Mouse (Mus musculus) testis, adult 2 months (tissue): ENCODE measurements at regions not wholly inside any gene's neighbourhood (a gene's known extent, or its start where the extent isn't known, plus 50 kb on each side); places are given as distances from the start of the nearest gene placed in this dataset.

Source experiments
- CTCF ChIP-seq: fragments of 200-500 bp; IDR thresholded peaks from 2 replicates; pipeline ENCODE4 v1.5.1; 2012; ENCODE audit warnings: low read depth, mild to moderate bottlenecking, inconsistent platforms, low read length, moderate library complexity; ENCODE audit not compliant: control insufficient read depth, insufficient read depth, insufficient replicate concordance
- POLR2A ChIP-seq: fragments of 200-500 bp; IDR thresholded peaks from 2 replicates; pipeline ENCODE4 v1.6.1; 2012; ENCODE audit warnings: low read depth, mild to moderate bottlenecking, inconsistent platforms, low read length, moderate library complexity; ENCODE audit not compliant: control insufficient read depth

DNA sequence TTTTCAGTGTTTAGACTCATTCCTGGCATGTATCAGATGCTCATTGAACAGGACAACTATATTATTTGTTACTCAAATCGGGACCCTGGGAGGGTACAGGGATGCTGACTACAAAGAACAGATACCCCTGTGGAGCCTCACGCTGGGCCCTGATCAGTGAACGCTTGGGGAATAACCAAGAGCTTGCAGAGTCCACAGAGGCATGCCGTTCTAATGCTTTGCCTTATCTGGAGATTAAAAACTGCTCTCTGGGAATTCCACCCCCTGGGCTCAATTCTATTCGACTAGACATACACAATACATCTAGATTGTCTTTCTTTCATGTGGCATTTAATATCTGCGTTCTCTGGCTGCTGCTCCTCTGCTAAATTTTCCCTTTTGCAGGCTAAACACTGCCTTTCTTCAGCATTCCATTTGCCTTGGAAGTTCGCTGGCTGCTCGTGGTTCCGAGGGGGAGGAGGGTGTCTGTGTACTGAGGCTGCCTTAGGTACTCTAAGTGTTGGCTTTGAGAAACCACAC lies 272.8 kb downstream of the Foxo1 start:
- TF ChIP-seq CTCF (no peak), POLR2A (no peak)
